Mouse (Mus musculus) kidney, adult 2 months (tissue): ENCODE measurements around the gene Fabp6. TPM values are rescaled to one million over a fixed set of nuclear protein-coding genes. Genes with fewer than 3 reads are reported as not detected.

ENCODE experiments used
- DNase-seq: peaks from one replicate; pipeline ENCODE4 v3.0.0; 2021
- H3K27ac ChIP-seq: fragments of 200-500 bp; 2 replicates; pipeline ENCODE4 v1.5.1; 2012; ENCODE audit warnings: low read depth, low read length, control low read depth, inconsistent platforms; ENCODE audit not compliant: insufficient read depth
- H3K27me3 ChIP-seq: fragments of 200-500 bp; replicated peaks from 2 replicates; pipeline ENCODE4 v1.6.1; 2012; ENCODE audit warnings: mild to moderate bottlenecking, moderate library complexity, low read length, inconsistent platforms; ENCODE audit not compliant: control insufficient read depth, insufficient read depth
- H3K36me3 ChIP-seq: fragments of 200-500 bp; 2 replicates; pipeline ENCODE4 v1.6.1; 2012; ENCODE audit warnings: mild to moderate bottlenecking, moderate library complexity, low read length, inconsistent platforms; ENCODE audit not compliant: control insufficient read depth, insufficient read depth
- H3K4me1 ChIP-seq: fragments of 200-500 bp; 2 replicates; pipeline ENCODE4 v1.6.1; 2011; ENCODE audit warnings: low read length; ENCODE audit not compliant: control insufficient read depth, insufficient read depth
- H3K4me3 ChIP-seq: fragments of 200-500 bp; 2 replicates; pipeline ENCODE4 v1.5.1; 2011; ENCODE audit warnings: mild to moderate bottlenecking, low read depth, low read length, control low read depth; ENCODE audit not compliant: insufficient read depth
- CTCF ChIP-seq: fragments of 200-500 bp; conservative IDR thresholded peaks from 2 replicates; pipeline ENCODE4 v1.5.1; 2011; ENCODE audit warnings: low read depth, mild to moderate bottlenecking, control low read depth, low read length, moderate library complexity, mixed read lengths; ENCODE audit not compliant: insufficient read depth, insufficient read length
- POLR2A ChIP-seq: fragments of 200-500 bp; IDR thresholded peaks from one replicate; pipeline ENCODE4 v1.6.1; 2011; ENCODE audit warnings: low read depth, low read length, control low read depth
- WGBS: fragments of 180-500 bp; shearing (Covaris S2); methylation state at CpG from one replicate; pipeline ENCODE4 v1.1.7; 2018; 5-methylcytosine and 5-hydroxymethylcytosine counted together
- polyA plus RNA-seq: library from polyadenylated mRNA; depleted of rRNA; stranded (reverse); fragments of >200 nt; gene quantifications from 2 replicates; pipeline ENCODE4 v1.2.3, GENCODE M21; 2012

The Fabp6 gene
- polyA plus RNA-seq, 1 experiment: not detected

DNA sequence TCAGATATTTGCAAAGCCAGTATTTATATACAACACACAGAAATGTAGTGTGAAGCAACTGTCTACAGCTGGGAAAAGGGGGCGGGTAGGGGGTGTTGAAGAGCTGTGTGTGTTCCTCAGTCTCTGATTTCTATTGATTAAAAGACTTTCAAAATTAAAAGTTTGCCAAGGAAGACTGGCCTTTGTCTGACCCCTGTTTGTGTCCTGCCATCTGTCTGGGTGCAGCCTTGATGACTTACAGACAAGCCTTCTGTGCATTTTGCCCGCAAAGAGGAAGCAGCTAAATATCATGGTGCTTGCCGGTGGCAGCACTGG is 26.3 kb downstream of the Fabp6 start:
- TF ChIP-seq POLR2A (no peak), CTCF (no peak)
- H3K27me3 ChIP-seq: no peaks in the 10 kb centered on the region
- 42% methylated on average over 3 of the region's 3 CpGs for WGBS
- H3K4me1 ChIP-seq: no peaks in the 10 kb centered on the region
- no peaks in the 10 kb centered on the region for H3K36me3 ChIP-seq
- no peak overlapping the region for H3K4me3 ChIP-seq
- DNase-seq: no peak
- no peak overlapping the region for H3K27ac ChIP-seq

- Histone ChIP-seq H3K4me1 (no peaks in the 10 kb centered on the region), H3K36me3 (no peaks in the 10 kb centered on the region), H3K4me3 (no peak overlapping the region), H3K27ac (peak overlapping the region; percentile 48; the same call in 1 of the 2 replicates), H3K27me3 (no peaks in the 10 kb centered on the region)
- TF ChIP-seq POLR2A: no peak
- TF ChIP-seq CTCF: no peak
- peak; percentile 91 for DNase-seq
- WGBS: 48% methylated on average over 11 of the region's 11 CpGs
These were observed 31.7 kb downstream of the Fabp6 start for GRCm38 (mm10) chr11:43569595-43569994.

- 60% methylated on average over 5 of the region's 5 CpGs for WGBS
- H3K4me1 ChIP-seq: no peaks in the 10 kb centered on the region
- H3K27me3 ChIP-seq: no peaks in the 10 kb centered on the region
- DNase-seq: no peak
- H3K4me3 ChIP-seq: no peak overlapping the region
- TF ChIP-seq POLR2A (no peak), CTCF (no peak)
- H3K36me3 ChIP-seq: no peaks in the 10 kb centered on the region
- H3K27ac ChIP-seq: no peak overlapping the region
These were observed 32.2 kb downstream of the Fabp6 start for GRCm38 (mm10) chr11:43569188-43569587.

- WGBS: 72% methylated on average over 5 of the region's 5 CpGs
- Histone ChIP-seq H3K4me3 (no peak overlapping the region), H3K27ac (no peak overlapping the region), H3K36me3 (no peaks in the 10 kb centered on the region), H3K27me3 (no peaks in the 10 kb centered on the region), H3K4me1 (no peaks in the 10 kb centered on the region)
- DNase-seq: peak; percentile 52
- no peak for TF ChIP-seq POLR2A
- peak; percentile 70 for TF ChIP-seq CTCF
These were observed 33.1 kb downstream of the Fabp6 start for GRCm38 (mm10) chr11:43568263-43568662.

GRCm38 (mm10) chr11:43566696-43567095 is 34.6 kb downstream of the Fabp6 start:
- TF ChIP-seq POLR2A: no peak
- TF ChIP-seq CTCF: no peak
- H3K4me3 ChIP-seq: no peak overlapping the region
- H3K27me3 ChIP-seq: no peaks in the 10 kb centered on the region
- 58% methylated on average over 5 of the region's 5 CpGs for WGBS
- H3K4me1 ChIP-seq: no peaks in the 10 kb centered on the region
- no peaks in the 10 kb centered on the region for H3K36me3 ChIP-seq
- no peak overlapping the region for H3K27ac ChIP-seq
- no peak for DNase-seq

- WGBS: 34% methylated on average over 8 of the region's 8 CpGs
- Histone ChIP-seq H3K27me3 (no peaks in the 10 kb centered on the region), H3K4me3 (no peak overlapping the region), H3K36me3 (no peaks in the 10 kb centered on the region), H3K4me1 (no peaks in the 10 kb centered on the region), H3K27ac (no peak overlapping the region)
- no peak for DNase-seq
- TF ChIP-seq CTCF (no peak), POLR2A (no peak)
These were observed 35.5 kb downstream of the Fabp6 start for GRCm38 (mm10) chr11:43565852-43566251.

DNA sequence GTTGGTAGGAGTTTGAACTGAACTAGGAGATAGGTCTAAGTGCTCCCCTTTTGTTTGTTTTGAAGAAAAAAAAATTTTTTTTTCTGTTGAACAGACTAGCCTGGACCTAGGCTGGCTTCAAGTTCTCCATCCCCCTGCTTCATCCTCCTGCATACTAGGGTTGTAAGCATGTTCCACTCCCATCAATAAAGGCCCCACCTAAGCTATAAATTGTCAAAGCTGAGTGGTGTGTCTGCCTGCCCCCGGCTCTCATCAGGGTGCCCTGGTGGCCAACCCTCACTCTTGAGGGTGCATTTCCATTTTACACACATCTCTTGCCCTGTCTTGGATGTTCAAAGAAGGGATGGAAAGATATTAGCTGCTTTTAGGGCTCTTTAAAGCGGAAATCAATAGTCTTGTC is 35.9 kb downstream of the Fabp6 start:
- H3K27me3 ChIP-seq: no peaks in the 10 kb centered on the region
- H3K4me3 ChIP-seq: no peak overlapping the region
- H3K36me3 ChIP-seq: no peaks in the 10 kb centered on the region
- no peak overlapping the region for H3K27ac ChIP-seq
- TF ChIP-seq CTCF (no peak), POLR2A (no peak)
- 57% methylated on average over 2 of the region's 2 CpGs for WGBS
- H3K4me1 ChIP-seq: no peaks in the 10 kb centered on the region
- no peak for DNase-seq
